Mouse (Mus musculus): ENCODE results near the gene Tradd. TPM values are rescaled to one million over a fixed set of nuclear protein-coding genes. Genes with fewer than 3 reads are reported as not detected.
"Not testable (repeated sequence)": the region's sequence is repeated elsewhere in the genome, so short reads cannot be mapped to it uniquely, and the experiment has no call there.

The Tradd gene
- total RNA-seq, 2 experiments from 2014 or later = 14.0 to 18.1 TPM

- peak; percentile 72 for ATAC-seq (replicated peaks; ENCODE audit: low FRiP score, low TSS enrichment, poor library complexity, severe bottlenecking)
Measured at GRCm38 (mm10) chr8:105254966-105255350, 9.5 kb downstream of the Tradd start, which contains the start of gene B3gnt9. TSS of gene B3gnt9 (minus strand) at chr8:105255153.

- ATAC-seq (replicated peaks; ENCODE audit: low FRiP score, low TSS enrichment, poor library complexity, severe bottlenecking) = peak; percentile 75
Measured at GRCm38 (mm10) chr8:105254152-105254965, 10.1 kb downstream of the Tradd start.

GRCm38 (mm10) chr8:105253766-105254151, 10.7 kb downstream of the Tradd start:
- ATAC-seq (replicated peaks; ENCODE audit: low FRiP score, low TSS enrichment, poor library complexity, severe bottlenecking) = no peak

- ATAC-seq (replicated peaks; ENCODE audit: low FRiP score, low TSS enrichment, poor library complexity, severe bottlenecking) = no peak
Measured at GRCm38 (mm10) chr8:105252680-105253537, 11.5 kb downstream of the Tradd start.

- no peak for ATAC-seq (replicated peaks; ENCODE audit: low FRiP score, low TSS enrichment, poor library complexity, severe bottlenecking)
Measured at GRCm38 (mm10) chr8:105251954-105252353, 12.5 kb downstream of the Tradd start.

GRCm38 (mm10) chr8:105241016-105241415, 23.4 kb downstream of the Tradd start:
- no peak for ATAC-seq (replicated peaks; ENCODE audit: low FRiP score, low TSS enrichment, poor library complexity, severe bottlenecking)

- no peak for ATAC-seq (replicated peaks; ENCODE audit: low FRiP score, low TSS enrichment, poor library complexity, severe bottlenecking)
Measured at GRCm38 (mm10) chr8:105237442-105238142, 26.8 kb downstream of the Tradd start.

GRCm38 (mm10) chr8:105235206-105235605, 29.2 kb downstream of the Tradd start:
- no peak for ATAC-seq (replicated peaks; ENCODE audit: low FRiP score, low TSS enrichment, poor library complexity, severe bottlenecking)

- ATAC-seq (replicated peaks; ENCODE audit: low FRiP score, low TSS enrichment, poor library complexity, severe bottlenecking) = no peak
Measured at GRCm38 (mm10) chr8:105233126-105233935, 31.1 kb downstream of the Tradd start.

GRCm38 (mm10) chr8:105232321-105232693, 32.1 kb downstream of the Tradd start:
- ATAC-seq (replicated peaks; ENCODE audit: low FRiP score, low TSS enrichment, poor library complexity, severe bottlenecking) = not testable (repeated sequence)

GRCm38 (mm10) chr8:105231503-105232320, 32.7 kb downstream of the Tradd start:
- ATAC-seq (replicated peaks; ENCODE audit: low FRiP score, low TSS enrichment, poor library complexity, severe bottlenecking) = no peak

- ATAC-seq (replicated peaks; ENCODE audit: low FRiP score, low TSS enrichment, poor library complexity, severe bottlenecking) = no peak
Measured at GRCm38 (mm10) chr8:105225917-105226316, 38.5 kb downstream of the Tradd start.

- no peak for ATAC-seq (replicated peaks; ENCODE audit: low FRiP score, low TSS enrichment, poor library complexity, severe bottlenecking)
Measured at GRCm38 (mm10) chr8:105225272-105225593, 39.2 kb downstream of the Tradd start.

- peak; percentile 90 for ATAC-seq (replicated peaks; ENCODE audit: low FRiP score, low TSS enrichment, poor library complexity, severe bottlenecking)
Measured at GRCm38 (mm10) chr8:105224413-105225271, 39.8 kb downstream of the Tradd start, which contains the start of gene D230025D16Rik. TSS of gene D230025D16Rik (plus strand) at chr8:105225145.

- ATAC-seq (replicated peaks; ENCODE audit: low FRiP score, low TSS enrichment, poor library complexity, severe bottlenecking) = no peak
Measured at GRCm38 (mm10) chr8:105223850-105224249, 40.6 kb downstream of the Tradd start.

- 0 out of 2 replicates have a peak, but pooled peaks have one; percentile 41 for ATAC-seq (replicated peaks; ENCODE audit: low FRiP score, low TSS enrichment, poor library complexity, severe bottlenecking)
Measured at GRCm38 (mm10) chr8:105217926-105218522, 46.4 kb downstream of the Tradd start.

- no peak for ATAC-seq (replicated peaks; ENCODE audit: low FRiP score, low TSS enrichment, poor library complexity, severe bottlenecking)
Measured at GRCm38 (mm10) chr8:105214104-105214503, 50.3 kb downstream of the Tradd start.
